Mouse (Mus musculus): ENCODE data around the gene Olfr466. TPM values are rescaled to one million over a fixed set of nuclear protein-coding genes. Genes with fewer than 3 reads are reported as not detected.

Olfr466 gene
- polyA plus RNA-seq, 1 experiment from 2014 or later, result not detected

- no peaks in the 10 kb centered on the region for H3K4me1 ChIP-seq (ENCODE audit: control insufficient read depth, insufficient read depth, low read depth, low read length)
- no peak within 1 kb of the TSS for H3K4me2 ChIP-seq (ENCODE audit: low read length)
- no peak within 1 kb of the TSS for H3K4me3 ChIP-seq (ENCODE audit: low read length)
- 83% methylated on average over 4 of the region's 4 CpGs for WGBS
- no peaks in the 10 kb centered on the region for H3K36me3 ChIP-seq (ENCODE audit: control insufficient read depth, insufficient read depth, low read length)
- no peak within 1 kb of the TSS for H3K27ac ChIP-seq (ENCODE audit: low read depth, low read length)
- ATAC-seq, result no peak
- H3K9me3 ChIP-seq (ENCODE audit: control insufficient read depth, low read length), result peaks cover 2% of the 10 kb centered on the region; the same call in 1 of the 2 replicates
- no peak within 1 kb of the TSS for H3K9ac ChIP-seq (ENCODE audit: low read depth, low read length)
- H3K27me3 ChIP-seq (replicated peaks; ENCODE audit: control insufficient read depth, insufficient read depth, low read length), result no peaks in the 10 kb centered on the region
Measured at GRCm38 (mm10) chr13:65137789-65138188, 12.3 kb upstream of the Olfr466 start, which contains the start of gene Olfr465-ps1. Olfr465-ps1 (plus strand) TSS chr13:65138089.

GRCm38 (mm10) chr13:65174102-65174501 is 24.1 kb downstream of the Olfr466 start:
- H3K27ac ChIP-seq (ENCODE audit: low read depth, low read length), result no peak overlapping the region
- H3K27me3 ChIP-seq (replicated peaks; ENCODE audit: control insufficient read depth, insufficient read depth, low read length), result no peaks in the 10 kb centered on the region
- ATAC-seq, result no peak

DNA sequence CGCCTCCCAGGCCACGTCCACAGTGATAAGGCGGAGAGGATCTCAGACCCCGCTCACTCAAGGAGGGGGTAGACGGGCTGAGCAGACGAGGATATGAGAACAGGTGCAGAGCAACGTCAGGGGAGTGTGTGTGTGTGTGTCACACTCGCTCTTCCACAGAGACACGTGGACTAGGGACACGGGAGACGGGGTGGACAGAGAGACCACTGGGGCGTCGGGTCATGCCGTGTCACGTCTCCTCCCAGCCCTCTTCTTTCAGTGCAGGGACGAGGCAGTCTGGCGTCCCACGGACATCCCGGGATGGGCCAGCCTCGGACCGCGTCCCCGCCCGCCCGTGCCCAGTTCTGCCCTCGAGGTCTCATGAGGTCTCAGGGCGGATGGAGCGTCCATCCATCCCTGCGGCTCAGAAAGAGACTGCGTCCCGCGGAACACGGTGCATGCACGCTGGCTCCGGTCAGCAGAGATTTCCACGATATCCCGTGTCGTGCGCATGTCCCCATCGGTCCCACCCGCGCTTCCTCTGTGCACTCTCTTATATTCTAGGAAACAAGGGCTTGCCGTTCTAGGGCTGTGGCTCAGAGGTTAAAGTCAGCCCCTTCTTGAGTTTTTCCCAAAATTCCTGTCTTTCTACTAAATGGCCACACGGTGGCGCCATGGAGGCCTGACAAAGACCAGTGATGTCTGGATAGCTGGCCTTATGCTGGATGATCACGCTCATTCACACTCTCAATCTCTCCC is 25.9 kb downstream of the Olfr466 start:
- 19% methylated on average over 38 of the region's 46 CpGs for WGBS
- H3K27ac ChIP-seq (ENCODE audit: low read depth, low read length), result no peak overlapping the region
- ATAC-seq, result peak; percentile 91

More at GRCm38 (mm10) chr13:65174102-65174501, 24.1 kb downstream of the Olfr466 start:
- Histone ChIP-seq H3K4me3 (ENCODE audit: low read length) (no peak overlapping the region), H3K4me2 (ENCODE audit: low read length) (no peak overlapping the region), H3K9ac (ENCODE audit: low read depth, low read length) (no peak overlapping the region), H3K9me3 (ENCODE audit: control insufficient read depth, low read length) (no peaks in the 10 kb centered on the region), H3K4me1 (ENCODE audit: control insufficient read depth, insufficient read depth, low read depth, low read length) (no peaks in the 10 kb centered on the region; the same call in 1 of the 2 replicates), H3K36me3 (ENCODE audit: control insufficient read depth, insufficient read depth, low read length) (no peaks in the 10 kb centered on the region)
- 82% methylated on average over 3 of the region's 3 CpGs for WGBS

GRCm38 (mm10) chr13:65176472-65177091 is 26.5 kb downstream of the Olfr466 start:
- 63% methylated on average over 15 of the region's 15 CpGs for WGBS
- Histone ChIP-seq H3K27ac (ENCODE audit: low read depth, low read length) (no peak overlapping the region), H3K27me3 (replicated peaks; ENCODE audit: control insufficient read depth, insufficient read depth, low read length) (no peaks in the 10 kb centered on the region), H3K9ac (ENCODE audit: low read depth, low read length) (no peak overlapping the region), H3K9me3 (ENCODE audit: control insufficient read depth, low read length) (no peaks in the 10 kb centered on the region), H3K4me3 (ENCODE audit: low read length) (no peak overlapping the region), H3K4me1 (ENCODE audit: control insufficient read depth, insufficient read depth, low read depth, low read length) (no peaks in the 10 kb centered on the region; the same call in 1 of the 2 replicates), H3K4me2 (ENCODE audit: low read length) (no peak overlapping the region), H3K36me3 (ENCODE audit: control insufficient read depth, insufficient read depth, low read length) (no peaks in the 10 kb centered on the region)
- peak; percentile 77 for ATAC-seq

More for the DNA sequence above, 25.9 kb downstream of the Olfr466 start:
- Histone ChIP-seq H3K4me2 (ENCODE audit: low read length) (peak overlapping the region; percentile 81), H3K4me3 (ENCODE audit: low read length) (peak overlapping the region; percentile 49), H3K36me3 (ENCODE audit: control insufficient read depth, insufficient read depth, low read length) (no peaks in the 10 kb centered on the region), H3K4me1 (ENCODE audit: control insufficient read depth, insufficient read depth, low read depth, low read length) (no peaks in the 10 kb centered on the region; the same call in 1 of the 2 replicates), H3K9me3 (ENCODE audit: control insufficient read depth, low read length) (no peaks in the 10 kb centered on the region), H3K27me3 (replicated peaks; ENCODE audit: control insufficient read depth, insufficient read depth, low read length) (no peaks in the 10 kb centered on the region), H3K9ac (ENCODE audit: low read depth, low read length) (peak overlapping the region; percentile 67)

DNA sequence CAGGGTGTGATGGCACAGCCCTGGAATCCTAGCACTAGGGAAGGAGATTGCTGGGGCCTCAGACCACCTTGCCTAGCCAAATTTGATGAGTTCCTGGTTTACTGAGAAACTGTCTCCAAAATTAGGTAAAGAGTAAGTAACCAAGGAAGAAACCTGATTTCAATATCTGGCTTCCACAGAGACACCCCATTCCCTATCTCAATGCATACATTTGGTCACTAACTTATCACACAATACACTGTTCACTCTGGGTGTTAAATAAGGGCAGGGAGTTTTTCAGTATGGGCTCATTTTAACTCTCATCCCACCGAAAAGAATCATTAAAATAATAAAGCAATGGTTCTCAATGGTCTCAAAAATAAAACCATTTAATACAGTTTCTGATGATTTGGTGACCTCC is 50.6 kb downstream of the Olfr466 start:
- no peaks in the 10 kb centered on the region for H3K36me3 ChIP-seq (ENCODE audit: control insufficient read depth, insufficient read depth, low read length)
- no peaks in the 10 kb centered on the region for H3K27me3 ChIP-seq (replicated peaks; ENCODE audit: control insufficient read depth, insufficient read depth, low read length)
- no peak overlapping the region for H3K9ac ChIP-seq (ENCODE audit: low read depth, low read length)
- H3K9me3 ChIP-seq (ENCODE audit: control insufficient read depth, low read length), result 0 out of 2 replicates have a peak, but pooled peaks cover 2% of the 10 kb centered on the region
- ATAC-seq, result no peak
- WGBS, result 68% methylated on average over 1 of the region's 1 CpGs
- H3K4me3 ChIP-seq (ENCODE audit: low read length), result no peak overlapping the region
- H3K27ac ChIP-seq (ENCODE audit: low read depth, low read length), result no peak overlapping the region
- no peaks in the 10 kb centered on the region for H3K4me1 ChIP-seq (ENCODE audit: control insufficient read depth, insufficient read depth, low read depth, low read length)
- H3K4me2 ChIP-seq (ENCODE audit: low read length), result no peak overlapping the region

Other genes starting within 250 kb of the Olfr466 start
- 0.98 and 1.2 TPM in 2 replicates for gene Cntnap3, start 246.3 kb upstream of the Olfr466 start, polyA plus RNA-seq (2015; fragmentation: Nextera tagmentation; extraction: Ambion mirVana)
- not detected in 2 replicates for gene Spata31, start 232.8 kb upstream of the Olfr466 start, polyA plus RNA-seq (2015; fragmentation: Nextera tagmentation; extraction: Ambion mirVana)
- not detected in 2 replicates for gene Spata31d1c, start 117.2 kb upstream of the Olfr466 start, polyA plus RNA-seq (2015; fragmentation: Nextera tagmentation; extraction: Ambion mirVana)
- not detected in 2 replicates for gene Prss47, start 97.5 kb upstream of the Olfr466 start, polyA plus RNA-seq (2015; fragmentation: Nextera tagmentation; extraction: Ambion mirVana)
- gene Mfsd14b, start 37.3 kb upstream of the Olfr466 start, polyA plus RNA-seq (2015; fragmentation: Nextera tagmentation; extraction: Ambion mirVana), result 28.9 and 32.4 TPM in 2 replicates
- not detected in 2 replicates for gene Olfr465-ps1, start 12.2 kb upstream of the Olfr466 start, polyA plus RNA-seq (2015; fragmentation: Nextera tagmentation; extraction: Ambion mirVana)
- gene Nlrp4f, start 55.7 kb downstream of the Olfr466 start, polyA plus RNA-seq (2015; fragmentation: Nextera tagmentation; extraction: Ambion mirVana), result not detected in 2 replicates
- gene Gm10775, start 109.3 kb downstream of the Olfr466 start, polyA plus RNA-seq (2015; fragmentation: Nextera tagmentation; extraction: Ambion mirVana), result 0.43 and 0.74 TPM in 2 replicates
- 13.2 and 14.0 TPM in 2 replicates for gene Zfp369, start 128.6 kb downstream of the Olfr466 start, polyA plus RNA-seq (2015; fragmentation: Nextera tagmentation; extraction: Ambion mirVana)

Data from hindbrain, embryonic 16.5 days (tissue).